Mouse (Mus musculus) midbrain, embryonic 15.5 days (tissue): ENCODE results near the gene Ablim2. TPM values are rescaled to one million over a fixed set of nuclear protein-coding genes. Genes with fewer than 3 reads are reported as not detected.

Source experiments
- ATAC-seq: fragments of 200-750 bp; cut with Nextera tagmentation; replicated peaks from 2 replicates; pipeline ENCODE4 v1.8.0; 2017; ENCODE audit warnings: moderate TSS enrichment
- H3K27ac ChIP-seq: fragments of 300-500 bp; sonication (generic); 2 replicates; pipeline ENCODE4 v1.5.1; 2015; ENCODE audit warnings: mild to moderate bottlenecking, inconsistent platforms
- H3K27me3 ChIP-seq: fragments of 300-500 bp; sonication (generic); replicated peaks from 2 replicates; pipeline ENCODE4 v1.6.1; 2015; ENCODE audit warnings: inconsistent platforms
- H3K36me3 ChIP-seq: fragments of 300-500 bp; sonication (generic); replicated peaks from 2 replicates; pipeline ENCODE4 v1.6.1; 2015; ENCODE audit warnings: inconsistent platforms
- H3K4me1 ChIP-seq: fragments of 300-500 bp; sonication (generic); 2 replicates; pipeline ENCODE4 v1.6.1; 2015; ENCODE audit warnings: inconsistent platforms
- H3K4me2 ChIP-seq: fragments of 300-500 bp; sonication (generic); 2 replicates; pipeline ENCODE4 v1.6.1; 2015; ENCODE audit warnings: inconsistent platforms, mild to moderate bottlenecking, moderate library complexity
- H3K4me3 ChIP-seq: fragments of 300-500 bp; sonication (generic); 2 replicates; pipeline ENCODE4 v1.5.1; 2015; ENCODE audit warnings: mild to moderate bottlenecking, inconsistent platforms
- H3K9ac ChIP-seq: fragments of 300-500 bp; sonication (generic); 2 replicates; pipeline ENCODE4 v1.6.1; 2015; ENCODE audit warnings: mild to moderate bottlenecking, inconsistent platforms
- H3K9me3 ChIP-seq: fragments of 300-500 bp; sonication (generic); 2 replicates; pipeline ENCODE4 v1.6.1; 2016; ENCODE audit warnings: inconsistent platforms
- WGBS: fragments of 180-500 bp; shearing (Covaris S2); methylation state at CpG from one replicate; pipeline ENCODE4 v1.1.7; 2015; ENCODE audit warnings: mixed read lengths; 5-methylcytosine and 5-hydroxymethylcytosine counted together
- polyA plus RNA-seq: library from polyadenylated mRNA; unstranded; fragments of >200 nt; fragmentation: Nextera tagmentation; extraction: Ambion mirVana; gene quantifications from 2 replicates; pipeline ENCODE4 v1.2.1, GENCODE M21; 2015

Gene Ablim2
- polyA plus RNA-seq, 1 experiment from 2014 or later, result 25.7 TPM

- no peak for ATAC-seq
These were observed 121.5 kb downstream of the Ablim2 start for GRCm38 (mm10) chr5:35879199-35879598.

GRCm38 (mm10) chr5:35882391-35882790, 124.7 kb downstream of the Ablim2 start:
- 58% methylated on average over 9 of the region's 9 CpGs for WGBS
- H3K9ac ChIP-seq, result no peak overlapping the region
- H3K36me3 ChIP-seq, result no peaks in the 10 kb centered on the region
- no peak overlapping the region for H3K4me3 ChIP-seq
- H3K27me3 ChIP-seq, result no peaks in the 10 kb centered on the region
- no peaks in the 10 kb centered on the region for H3K9me3 ChIP-seq
- H3K4me1 ChIP-seq, result no peaks in the 10 kb centered on the region
- no peak for ATAC-seq
- H3K4me2 ChIP-seq, result no peak overlapping the region
- H3K27ac ChIP-seq, result no peak overlapping the region

More at GRCm38 (mm10) chr5:35879199-35879598, 121.5 kb downstream of the Ablim2 start:
- Histone ChIP-seq H3K4me1 (no peaks in the 10 kb centered on the region), H3K9me3 (no peaks in the 10 kb centered on the region), H3K4me3 (no peak overlapping the region), H3K27me3 (no peaks in the 10 kb centered on the region), H3K4me2 (no peak overlapping the region), H3K36me3 (no peaks in the 10 kb centered on the region), H3K27ac (no peak overlapping the region), H3K9ac (no peak overlapping the region)
- WGBS, result 81% methylated on average over 8 of the region's 8 CpGs

GRCm38 (mm10) chr5:35884262-35884661, 126.6 kb downstream of the Ablim2 start:
- Histone ChIP-seq H3K9ac (no peak overlapping the region), H3K4me3 (no peak overlapping the region), H3K36me3 (no peaks in the 10 kb centered on the region), H3K27me3 (no peaks in the 10 kb centered on the region), H3K4me2 (no peak overlapping the region), H3K27ac (no peak overlapping the region), H3K9me3 (no peaks in the 10 kb centered on the region), H3K4me1 (no peaks in the 10 kb centered on the region)
- 0 out of 2 replicates have a peak, but pooled peaks have one; percentile 46 for ATAC-seq
- WGBS, result 37% methylated on average over 11 of the region's 11 CpGs

GRCm38 (mm10) chr5:35884689-35885088, 127.0 kb downstream of the Ablim2 start:
- no peak overlapping the region for H3K9ac ChIP-seq
- H3K4me1 ChIP-seq, result no peaks in the 10 kb centered on the region
- no peak overlapping the region for H3K4me3 ChIP-seq
- ATAC-seq, result 0 out of 2 replicates have a peak, but pooled peaks have one; percentile 32
- 91% methylated on average over 5 of the region's 5 CpGs for WGBS
- H3K4me2 ChIP-seq, result no peak overlapping the region
- no peaks in the 10 kb centered on the region for H3K36me3 ChIP-seq
- no peaks in the 10 kb centered on the region for H3K9me3 ChIP-seq
- H3K27me3 ChIP-seq, result no peaks in the 10 kb centered on the region
- H3K27ac ChIP-seq, result no peak overlapping the region

- H3K27ac ChIP-seq, result no peak overlapping the region
- WGBS, result 48% methylated on average over 9 of the region's 9 CpGs
- no peak for ATAC-seq
- H3K27me3 ChIP-seq, result no peaks in the 10 kb centered on the region
- no peak overlapping the region for H3K4me2 ChIP-seq
- peaks cover 7% of the 10 kb centered on the region; the same call in 1 of the 2 replicates for H3K4me1 ChIP-seq
- no peaks in the 10 kb centered on the region for H3K36me3 ChIP-seq
- H3K4me3 ChIP-seq, result no peak overlapping the region
- H3K9ac ChIP-seq, result no peak overlapping the region
- H3K9me3 ChIP-seq, result no peaks in the 10 kb centered on the region
These were observed 131.3 kb downstream of the Ablim2 start for GRCm38 (mm10) chr5:35888959-35889358.

GRCm38 (mm10) chr5:35889641-35890040, 132.0 kb downstream of the Ablim2 start:
- H3K4me2 ChIP-seq, result no peak overlapping the region
- ATAC-seq, result no peak
- H3K27me3 ChIP-seq, result no peaks in the 10 kb centered on the region
- H3K4me1 ChIP-seq, result peaks cover 12% of the 10 kb centered on the region
- WGBS, result 43% methylated on average over 2 of the region's 2 CpGs
- H3K27ac ChIP-seq, result no peak overlapping the region
- H3K4me3 ChIP-seq, result no peak overlapping the region
- H3K36me3 ChIP-seq, result no peaks in the 10 kb centered on the region
- no peaks in the 10 kb centered on the region for H3K9me3 ChIP-seq
- H3K9ac ChIP-seq, result no peak overlapping the region

GRCm38 (mm10) chr5:35890985-35891730, 133.5 kb downstream of the Ablim2 start:
- no peaks in the 10 kb centered on the region for H3K36me3 ChIP-seq
- H3K9me3 ChIP-seq, result no peaks in the 10 kb centered on the region
- H3K4me1 ChIP-seq, result peaks cover 26% of the 10 kb centered on the region
- H3K4me3 ChIP-seq, result no peak overlapping the region
- WGBS, result 93% methylated on average over 13 of the region's 13 CpGs
- H3K9ac ChIP-seq, result no peak overlapping the region
- H3K4me2 ChIP-seq, result no peak overlapping the region
- no peak for ATAC-seq
- no peaks in the 10 kb centered on the region for H3K27me3 ChIP-seq
- H3K27ac ChIP-seq, result no peak overlapping the region

- no peak overlapping the region for H3K9ac ChIP-seq
- no peak for ATAC-seq
- H3K4me2 ChIP-seq, result no peak overlapping the region
- H3K4me1 ChIP-seq, result peaks cover 38% of the 10 kb centered on the region
- no peaks in the 10 kb centered on the region for H3K27me3 ChIP-seq
- H3K27ac ChIP-seq, result no peak overlapping the region
- no peak overlapping the region for H3K4me3 ChIP-seq
- H3K36me3 ChIP-seq, result no peaks in the 10 kb centered on the region
- no peaks in the 10 kb centered on the region for H3K9me3 ChIP-seq
- WGBS, result 84% methylated on average over 3 of the region's 3 CpGs
These were observed 134.7 kb downstream of the Ablim2 start for GRCm38 (mm10) chr5:35892363-35892762.

- Histone ChIP-seq H3K4me1 (peaks cover 43% of the 10 kb centered on the region), H3K9ac (peak within 1 kb of the TSS; percentile 94), H3K4me3 (peak within 1 kb of the TSS; percentile 80), H3K27ac (peak within 1 kb of the TSS; percentile 86), H3K4me2 (peak within 1 kb of the TSS; percentile 93), H3K27me3 (no peaks in the 10 kb centered on the region), H3K36me3 (no peaks in the 10 kb centered on the region), H3K9me3 (no peaks in the 10 kb centered on the region)
- WGBS, result under 1% methylated on average over 49 of the region's 49 CpGs
- peak; percentile 94 for ATAC-seq
These were observed 135.6 kb downstream of the Ablim2 start, which contains the start of gene Afap1 for GRCm38 (mm10) chr5:35893093-35893804. Afap1 (plus strand) TSS chr5:35893319.

GRCm38 (mm10) chr5:35893805-35894260, 136.2 kb downstream of the Ablim2 start:
- WGBS, result under 1% methylated on average over 21 of the region's 21 CpGs
- H3K4me1 ChIP-seq, result peaks cover 49% of the 10 kb centered on the region
- ATAC-seq, result peak; percentile 70

GRCm38 (mm10) chr5:35894295-35895047, 136.8 kb downstream of the Ablim2 start:
- Histone ChIP-seq H3K4me3 (peak overlapping the region; percentile 80), H3K36me3 (no peaks in the 10 kb centered on the region), H3K27me3 (no peaks in the 10 kb centered on the region), H3K27ac (peak overlapping the region; percentile 86), H3K9me3 (no peaks in the 10 kb centered on the region), H3K9ac (peak overlapping the region; percentile 94), H3K4me2 (peak overlapping the region; percentile 93), H3K4me1 (peaks cover 52% of the 10 kb centered on the region)
- 6% methylated on average over 30 of the region's 30 CpGs for WGBS
- peak; percentile 5; the same call in 1 of the 2 replicates for ATAC-seq

More at GRCm38 (mm10) chr5:35893805-35894260, 136.2 kb downstream of the Ablim2 start:
- no peaks in the 10 kb centered on the region for H3K9me3 ChIP-seq
- H3K27ac ChIP-seq, result peak overlapping the region; percentile 86
- peak overlapping the region; percentile 94 for H3K9ac ChIP-seq
- no peaks in the 10 kb centered on the region for H3K36me3 ChIP-seq
- no peaks in the 10 kb centered on the region for H3K27me3 ChIP-seq
- peak overlapping the region; percentile 80 for H3K4me3 ChIP-seq
- H3K4me2 ChIP-seq, result peak overlapping the region; percentile 93

- no peak overlapping the region for H3K27ac ChIP-seq
- H3K4me1 ChIP-seq, result peaks cover 67% of the 10 kb centered on the region
- 92% methylated on average over 4 of the region's 4 CpGs for WGBS
- no peaks in the 10 kb centered on the region for H3K9me3 ChIP-seq
- no peaks in the 10 kb centered on the region for H3K36me3 ChIP-seq
- no peak overlapping the region for H3K4me3 ChIP-seq
- H3K27me3 ChIP-seq, result no peaks in the 10 kb centered on the region
- H3K9ac ChIP-seq, result no peak overlapping the region
- ATAC-seq, result no peak
- peak overlapping the region; percentile 93; the same call in 1 of the 2 replicates for H3K4me2 ChIP-seq
These were observed 138.2 kb downstream of the Ablim2 start for GRCm38 (mm10) chr5:35895926-35896325.
